Mouse (Mus musculus) ovary, postnatal 10 days (tissue): ENCODE measurements around the gene Rab19.
"Not testable (repeated sequence)": the region's sequence is repeated elsewhere in the genome, so short reads cannot be mapped to it uniquely, and the experiment has no call there.

Source experiments
- DNase-seq: peaks from one replicate; pipeline ENCODE4 v3.0.0; 2022; ENCODE audit warnings: low spot score

The Rab19 gene

DNA sequence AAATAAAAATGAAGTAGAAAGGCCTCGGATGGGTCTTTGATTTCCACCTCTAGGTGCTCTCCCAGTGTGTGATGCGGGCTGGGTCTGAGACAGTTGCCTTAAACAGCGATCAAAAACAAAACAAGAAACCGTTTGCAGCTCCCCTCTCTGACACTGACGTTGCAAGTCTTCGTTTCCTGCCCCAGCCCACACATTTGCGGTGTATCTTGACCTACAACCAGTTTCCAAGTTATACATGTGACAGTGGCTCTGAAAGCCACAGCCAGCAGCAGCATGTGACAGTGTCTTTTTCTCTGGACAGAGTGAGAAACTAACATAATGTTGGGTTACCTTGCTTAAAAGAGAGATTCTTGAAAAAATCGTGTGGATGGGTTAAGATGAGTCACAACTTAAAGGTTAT is 1.2 kb upstream of the Rab19 start:
- DNase-seq, result no peak

DNA sequence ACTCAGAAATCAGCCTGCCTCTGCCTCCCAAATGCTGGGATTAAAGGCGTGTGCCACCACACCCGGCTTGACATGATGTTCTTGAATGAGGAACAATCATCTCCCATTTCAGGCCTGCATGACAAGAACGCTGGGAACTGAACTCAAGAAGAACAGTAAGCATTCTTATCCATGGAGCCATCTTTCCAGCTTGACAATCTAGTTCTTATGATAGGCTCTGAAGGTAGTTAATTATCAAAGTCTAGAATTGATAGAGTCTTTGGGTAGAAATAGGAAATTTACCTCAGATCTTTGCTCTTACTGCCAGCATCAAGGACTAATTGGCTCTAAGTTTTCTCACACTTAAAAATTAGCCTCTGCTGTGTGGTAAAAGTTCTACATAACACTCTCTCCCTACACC is 699 bp upstream of the Rab19 start:
- DNase-seq, result no peak

- no peak for DNase-seq
Observed at GRCm38 (mm10) chr6:39389988-39390387, 9.0 kb downstream of the Rab19 start.

DNA sequence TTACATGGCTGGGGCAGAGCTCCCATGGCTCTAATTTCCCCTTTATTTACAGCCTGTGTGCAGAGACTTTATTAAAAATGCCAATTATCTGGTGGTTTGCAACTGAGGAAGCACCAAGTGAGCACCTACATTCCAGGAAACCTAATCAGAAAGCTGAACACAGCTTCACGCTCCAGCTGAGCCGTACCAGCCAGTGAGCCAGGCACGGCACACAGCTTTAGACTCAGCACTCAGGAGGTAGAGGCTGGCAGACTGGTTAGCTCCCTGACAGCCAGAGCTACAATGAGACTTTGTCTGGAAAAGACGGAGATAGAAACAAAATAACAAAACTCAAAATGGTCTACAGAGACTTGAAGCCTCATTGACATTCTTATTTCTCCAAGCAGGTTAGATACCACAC is 14.5 kb downstream of the Rab19 start:
- DNase-seq, result no peak

GRCm38 (mm10) chr6:39395916-39396315 is 14.9 kb downstream of the Rab19 start:
- no peak for DNase-seq

DNA sequence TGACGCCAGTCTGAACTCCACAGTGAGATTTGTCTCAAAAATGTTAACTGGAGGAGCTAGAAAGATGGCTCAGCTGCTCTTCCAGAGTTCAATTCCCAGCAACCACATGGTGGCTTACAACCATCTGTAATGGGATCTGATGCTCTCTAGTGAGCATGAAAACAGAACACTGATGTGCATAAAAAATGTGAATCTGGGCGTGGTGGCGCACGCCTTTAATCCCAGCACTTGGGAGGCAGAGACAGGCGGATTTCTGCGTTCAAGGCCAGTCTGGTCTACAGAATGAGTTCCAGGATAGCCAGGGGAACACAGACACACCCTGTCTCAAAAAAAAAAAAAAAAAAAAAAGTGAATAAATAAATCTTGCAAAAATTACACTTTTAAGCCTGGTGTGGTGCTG is 16.1 kb downstream of the Rab19 start:
- no peak for DNase-seq

DNA sequence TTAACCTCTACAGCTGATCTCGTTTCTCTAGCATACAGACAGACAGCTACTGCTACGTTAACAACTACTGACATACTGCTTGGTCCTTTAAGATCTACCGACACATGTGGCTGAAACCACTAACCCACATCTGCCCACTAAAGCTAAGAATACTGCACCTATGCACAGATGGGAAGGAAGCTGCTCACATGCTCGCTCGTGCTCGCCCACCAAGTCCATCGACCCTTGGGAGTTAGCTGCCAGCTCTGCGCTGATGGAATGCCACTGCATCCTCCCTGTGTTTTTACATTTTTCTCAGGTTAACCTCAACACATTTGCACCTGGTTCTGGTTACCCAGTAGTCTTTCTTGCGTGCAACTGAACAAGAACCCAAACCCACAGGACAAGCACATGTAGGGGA is 17.4 kb downstream of the Rab19 start:
- DNase-seq, result no peak

- DNase-seq, result no peak
Observed at GRCm38 (mm10) chr6:39400343-39400742, 19.4 kb downstream of the Rab19 start.

GRCm38 (mm10) chr6:39403136-39403535 is 22.2 kb downstream of the Rab19 start:
- DNase-seq, result no peak

DNA sequence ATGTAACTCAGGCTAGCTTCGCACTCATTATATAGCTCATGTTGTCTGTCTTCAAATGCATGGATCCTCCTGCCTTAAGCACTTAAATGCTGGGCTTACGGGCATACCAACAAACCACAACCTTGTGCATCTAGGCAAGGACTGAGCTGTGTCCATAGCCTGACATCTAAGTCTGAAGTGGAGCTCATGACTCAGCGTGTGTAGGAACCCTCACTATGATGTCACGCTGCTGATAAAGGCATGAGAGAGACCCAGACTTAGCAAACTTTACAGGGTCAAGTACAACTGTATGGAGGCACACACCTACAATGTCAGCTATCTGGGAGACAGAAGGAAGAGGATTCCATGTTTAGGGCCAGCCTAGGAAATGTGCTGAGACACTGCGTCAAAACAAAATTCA is 25.5 kb downstream of the Rab19 start:
- DNase-seq, result no peak

- no peak for DNase-seq
Observed at GRCm38 (mm10) chr6:39414106-39414505, 33.1 kb downstream of the Rab19 start.

DNA sequence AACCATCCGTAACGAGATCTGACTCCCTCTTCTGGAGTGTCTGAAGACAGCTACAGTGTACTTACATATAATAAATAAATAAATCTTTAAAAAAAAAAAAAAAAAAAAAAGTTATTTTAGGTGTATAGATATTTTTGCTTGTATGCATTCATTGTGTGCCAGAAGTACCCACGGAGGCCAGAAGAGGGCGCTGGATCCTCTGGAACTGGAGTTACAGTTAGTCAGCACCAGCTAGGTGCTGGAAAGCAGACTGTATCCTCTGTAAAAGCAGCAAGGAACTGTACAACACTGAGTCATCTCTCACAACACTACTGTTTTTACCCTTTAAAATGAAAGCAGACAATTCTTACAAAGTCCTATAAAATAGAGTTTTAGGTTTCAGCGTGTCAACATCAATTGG is 34.8 kb downstream of the Rab19 start:
- peak; percentile 15 for DNase-seq

- not testable (repeated sequence) for DNase-seq
Observed at GRCm38 (mm10) chr6:39416654-39417053, 35.7 kb downstream of the Rab19 start.

GRCm38 (mm10) chr6:39419386-39419850 is 38.4 kb downstream of the Rab19 start:
- DNase-seq, result no peak

DNA sequence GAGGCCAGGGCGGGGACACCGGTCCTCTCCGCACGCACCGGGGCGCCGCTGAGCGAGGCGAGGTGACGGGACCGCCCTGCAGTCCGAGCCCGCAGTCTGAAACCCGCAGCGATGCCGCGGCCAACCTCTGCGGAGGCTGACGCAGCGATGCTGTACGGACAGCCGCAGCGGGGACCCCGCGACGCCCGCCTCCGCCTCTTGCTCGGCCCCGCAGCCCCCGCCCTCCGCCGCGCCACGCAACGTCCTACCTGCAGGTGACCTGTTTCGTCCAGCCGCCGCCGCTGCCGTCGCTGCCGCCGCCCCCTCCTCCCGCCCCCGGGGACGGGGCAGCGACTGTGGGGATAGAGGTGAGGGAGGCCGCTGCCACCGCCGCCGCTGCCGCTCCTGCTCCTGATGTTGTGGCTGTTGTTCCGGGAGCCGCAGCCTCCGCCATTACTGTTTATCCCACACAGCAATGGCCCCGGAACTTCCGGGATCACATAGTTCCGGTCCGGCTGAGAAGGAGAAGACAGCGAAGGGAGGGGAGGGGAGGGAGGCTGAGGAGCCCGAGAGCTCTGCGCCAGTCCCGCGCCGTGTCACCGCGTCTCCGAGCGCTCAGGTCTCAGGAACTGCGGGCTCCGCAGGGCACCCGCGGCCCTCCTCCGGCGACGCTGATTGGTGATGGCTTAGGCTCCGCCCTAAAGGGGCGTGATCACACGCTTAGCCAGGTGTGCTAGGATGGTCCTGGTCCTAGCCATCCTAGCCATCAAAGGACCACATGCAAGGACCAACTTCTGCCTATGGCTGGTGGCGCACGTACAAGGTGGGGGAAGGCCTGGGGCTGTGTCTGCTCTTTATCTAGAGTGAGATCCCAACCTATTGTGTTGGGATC is 39.1 kb downstream of the Rab19 start, which contains the start of gene Mkrn1:
Mkrn1 (minus strand) TSS at position 612 of the 871 bp plus-strand sequence.
- DNase-seq, result peak; percentile 58

- DNase-seq, result no peak
Observed at GRCm38 (mm10) chr6:39420867-39421266, 39.9 kb downstream of the Rab19 start.

GRCm38 (mm10) chr6:39423130-39423551 is 42.2 kb downstream of the Rab19 start:
- no peak for DNase-seq

- no peak for DNase-seq
Observed at GRCm38 (mm10) chr6:39423686-39424085, 42.7 kb downstream of the Rab19 start.

- DNase-seq, result no peak
Observed at GRCm38 (mm10) chr6:39425181-39425580, 44.2 kb downstream of the Rab19 start.

- no peak for DNase-seq
Observed at GRCm38 (mm10) chr6:39426725-39427124, 45.8 kb downstream of the Rab19 start.

DNA sequence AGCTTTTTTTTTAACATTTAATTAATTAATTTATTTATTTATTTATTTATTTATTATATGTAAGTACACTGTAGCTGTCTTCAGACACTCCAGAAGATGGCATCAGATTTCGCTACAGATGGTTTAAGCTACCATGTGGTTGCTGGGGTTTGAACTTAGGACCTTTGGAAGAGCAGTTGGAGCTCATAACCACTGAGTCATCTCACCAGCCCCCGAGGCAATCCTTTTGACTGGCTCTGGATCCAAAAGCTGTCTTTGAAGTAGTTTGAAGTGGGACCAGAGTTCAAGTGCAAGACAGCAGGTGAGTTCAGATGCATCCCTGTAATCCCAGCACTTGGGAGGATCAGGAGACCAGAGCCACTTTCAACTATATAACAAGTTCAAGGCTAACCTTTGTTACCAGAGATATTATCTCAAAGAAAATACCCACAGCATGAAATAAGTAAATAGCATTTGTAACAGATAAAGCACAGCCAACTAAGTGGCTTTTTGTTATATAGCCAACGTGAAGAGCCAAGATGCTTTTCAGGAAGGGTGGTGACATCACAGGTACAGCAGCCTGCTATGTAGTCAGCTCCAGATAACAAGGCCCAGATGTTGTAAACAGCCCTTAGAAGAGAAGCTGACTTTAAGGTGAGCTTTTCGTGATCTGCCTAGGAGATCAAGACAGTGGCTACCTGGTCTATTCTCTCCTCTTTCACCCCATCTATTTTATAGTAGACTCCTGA is 46.5 kb downstream of the Rab19 start:
- no peak for DNase-seq

GRCm38 (mm10) chr6:39429007-39429788 is 48.2 kb downstream of the Rab19 start:
- no peak for DNase-seq
